Mouse (Mus musculus): ENCODE measurements around the gene Dennd2d.

The Dennd2d gene

GRCm38 (mm10) chr3:106482281-106483081 is at the start of gene Dennd2d:
Gene Dennd2d, plus strand, starts transcription at chr3:106482405.
- DNase-seq (ENCODE audit: low spot score in 2 of 2) = peak; percentile 33 to 61

- DNase-seq (ENCODE audit: low spot score in 2 of 2) = no peak
Observed at GRCm38 (mm10) chr3:106448571-106448970, 33.6 kb upstream of the Dennd2d start.

- DNase-seq (ENCODE audit: low spot score in 2 of 2) = no peak
Observed at GRCm38 (mm10) chr3:106448995-106449394, 33.2 kb upstream of the Dennd2d start.

GRCm38 (mm10) chr3:106449567-106449966 is 32.6 kb upstream of the Dennd2d start:
- DNase-seq (ENCODE audit: low spot score in 2 of 2) = no peak

GRCm38 (mm10) chr3:106452616-106453015 is 29.6 kb upstream of the Dennd2d start:
- no peak for DNase-seq (ENCODE audit: low spot score in 2 of 2)

GRCm38 (mm10) chr3:106457298-106457869 is 24.8 kb upstream of the Dennd2d start:
- no peak for DNase-seq (ENCODE audit: low spot score in 2 of 2)

- no peak for DNase-seq (ENCODE audit: low spot score in 2 of 2)
Observed at GRCm38 (mm10) chr3:106462059-106462470, 20.1 kb upstream of the Dennd2d start.

- DNase-seq (ENCODE audit: low spot score in 2 of 2) = no peak
Observed at GRCm38 (mm10) chr3:106462493-106462892, 19.7 kb upstream of the Dennd2d start.

- no peak for DNase-seq (ENCODE audit: low spot score in 2 of 2)
Observed at GRCm38 (mm10) chr3:106464750-106465149, 17.5 kb upstream of the Dennd2d start.

- DNase-seq (ENCODE audit: low spot score in 2 of 2) = no peak
Observed at GRCm38 (mm10) chr3:106474210-106474609, 8.0 kb upstream of the Dennd2d start.

- no peak for DNase-seq (ENCODE audit: low spot score in 2 of 2)
Observed at GRCm38 (mm10) chr3:106476863-106477262, 5.3 kb upstream of the Dennd2d start.

- DNase-seq (ENCODE audit: low spot score in 2 of 2) = no peak
Observed at GRCm38 (mm10) chr3:106483297-106483696, 1.1 kb downstream of the Dennd2d start.

- no peak for DNase-seq (ENCODE audit: low spot score in 2 of 2)
Observed at GRCm38 (mm10) chr3:106483796-106484405, 1.7 kb downstream of the Dennd2d start.

GRCm38 (mm10) chr3:106484861-106485260 is 2.7 kb downstream of the Dennd2d start:
- DNase-seq (ENCODE audit: low spot score in 2 of 2) = no peak

GRCm38 (mm10) chr3:106485810-106486209 is 3.6 kb downstream of the Dennd2d start:
- DNase-seq (ENCODE audit: low spot score in 2 of 2) = no peak

- no peak for DNase-seq (ENCODE audit: low spot score in 2 of 2)
Observed at GRCm38 (mm10) chr3:106487551-106487950, 5.3 kb downstream of the Dennd2d start.

- no peak for DNase-seq (ENCODE audit: low spot score in 2 of 2)
Observed at GRCm38 (mm10) chr3:106490239-106490638, 8.0 kb downstream of the Dennd2d start.

GRCm38 (mm10) chr3:106492723-106493122 is 10.5 kb downstream of the Dennd2d start:
- no peak for DNase-seq (ENCODE audit: low spot score in 2 of 2)

GRCm38 (mm10) chr3:106493202-106493601 is 11.0 kb downstream of the Dennd2d start:
- DNase-seq (ENCODE audit: low spot score in 2 of 2) = no peak

GRCm38 (mm10) chr3:106493882-106494281 is 11.7 kb downstream of the Dennd2d start:
- no peak for DNase-seq (ENCODE audit: low spot score in 2 of 2)

- DNase-seq (ENCODE audit: low spot score in 2 of 2) = no peak
Observed at GRCm38 (mm10) chr3:106494417-106494950, 12.3 kb downstream of the Dennd2d start.

GRCm38 (mm10) chr3:106495346-106496044 is 13.3 kb downstream of the Dennd2d start:
- DNase-seq (ENCODE audit: low spot score in 2 of 2) = no peak
